Mouse (Mus musculus) liver, embryonic 15.5 days (tissue): ENCODE data around the gene Limd1. TPM values are rescaled to one million over a fixed set of nuclear protein-coding genes. Genes with fewer than 3 reads are reported as not detected.
A peak's percentile ranks its signal among the peaks of the same experiment; 100 is the strongest.

ENCODE experiments used
- ATAC-seq: fragments of 200-750 bp; cut with Nextera tagmentation; 2 replicates; pipeline ENCODE4 v1.8.0; 2017; ENCODE audit warnings: moderate number of reproducible peaks, mild to moderate bottlenecking, moderate library complexity; ENCODE audit not compliant: insufficient read depth
- H3K27ac ChIP-seq: fragments of 300-500 bp; sonication (generic); replicated peaks from 2 replicates; pipeline ENCODE4 v1.5.1; 2015; ENCODE audit warnings: mild to moderate bottlenecking, inconsistent platforms
- H3K27me3 ChIP-seq: fragments of 300-500 bp; sonication (generic); 2 replicates; pipeline ENCODE4 v1.6.1; 2015; ENCODE audit warnings: mild to moderate bottlenecking, inconsistent platforms
- H3K36me3 ChIP-seq: fragments of 300-500 bp; sonication (generic); replicated peaks from 2 replicates; pipeline ENCODE4 v1.6.1; 2015; ENCODE audit warnings: moderate library complexity, mild to moderate bottlenecking, inconsistent platforms
- H3K4me1 ChIP-seq: fragments of 300-500 bp; sonication (generic); replicated peaks from 2 replicates; pipeline ENCODE4 v1.6.1; 2015; ENCODE audit warnings: inconsistent platforms
- H3K4me2 ChIP-seq: fragments of 300-500 bp; sonication (generic); 2 replicates; pipeline ENCODE4 v1.6.1; 2015; ENCODE audit warnings: moderate library complexity, mild to moderate bottlenecking, inconsistent platforms
- H3K4me3 ChIP-seq: fragments of 300-500 bp; sonication (generic); replicated peaks from 2 replicates; pipeline ENCODE4 v1.5.1; 2015; ENCODE audit warnings: mild to moderate bottlenecking, inconsistent platforms
- H3K9ac ChIP-seq: fragments of 300-500 bp; sonication (generic); 2 replicates; pipeline ENCODE4 v1.6.1; 2015; ENCODE audit warnings: moderate library complexity, mild to moderate bottlenecking, inconsistent platforms
- H3K9me3 ChIP-seq: fragments of 300-500 bp; sonication (generic); replicated peaks from 2 replicates; pipeline ENCODE4 v1.6.1; 2016; ENCODE audit warnings: inconsistent platforms
- WGBS: fragments of 180-500 bp; shearing (Covaris S2); methylation state at CpG from one replicate; pipeline ENCODE4 v1.1.7; 2015; ENCODE audit warnings: mixed read lengths; ENCODE audit not compliant: insufficient replicate concordance; 5-methylcytosine and 5-hydroxymethylcytosine counted together
- polyA plus RNA-seq: library from polyadenylated mRNA; unstranded; fragments of >200 nt; fragmentation: Nextera tagmentation; extraction: Ambion mirVana; gene quantifications from 2 replicates; pipeline ENCODE4 v1.2.1, GENCODE M21; 2015

Limd1 gene
- polyA plus RNA-seq, 1 experiment from 2014 or later: 22.8 TPM

DNA sequence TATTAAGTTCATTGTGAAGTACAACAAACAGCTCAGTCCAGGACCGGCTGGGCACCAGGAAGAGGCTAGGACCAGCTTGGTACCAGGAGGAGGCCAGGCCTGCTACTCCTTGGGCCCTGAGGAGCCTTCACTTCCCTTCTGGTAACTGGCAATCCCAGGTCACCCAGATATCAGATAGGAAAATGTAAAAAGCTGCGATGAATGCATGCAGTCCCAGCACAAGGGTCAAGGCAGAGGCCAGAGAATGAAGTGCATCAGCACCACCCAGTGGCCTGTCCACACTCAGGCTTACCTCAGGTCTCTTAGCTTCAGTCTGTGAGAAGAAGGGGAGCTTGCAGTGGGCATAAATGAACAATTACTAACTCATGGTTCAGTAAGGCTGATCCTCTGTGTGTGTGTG, 20.9 kb upstream of the Limd1 start:
- Histone ChIP-seq H3K9me3 (peaks cover 3% of the 10 kb centered on the region; the same call in 1 of the 2 replicates), H3K27me3 (0 out of 2 replicates have a peak, but pooled peaks cover 3% of the 10 kb centered on the region), H3K4me2 (no peak overlapping the region), H3K36me3 (peaks cover 15% of the 10 kb centered on the region; the same call in 1 of the 2 replicates), H3K4me1 (no peaks in the 10 kb centered on the region), H3K4me3 (no peak overlapping the region), H3K27ac (no peak overlapping the region), H3K9ac (no peak overlapping the region)
- 55% methylated on average over 2 of the region's 2 CpGs for WGBS
- ATAC-seq: no peak

DNA sequence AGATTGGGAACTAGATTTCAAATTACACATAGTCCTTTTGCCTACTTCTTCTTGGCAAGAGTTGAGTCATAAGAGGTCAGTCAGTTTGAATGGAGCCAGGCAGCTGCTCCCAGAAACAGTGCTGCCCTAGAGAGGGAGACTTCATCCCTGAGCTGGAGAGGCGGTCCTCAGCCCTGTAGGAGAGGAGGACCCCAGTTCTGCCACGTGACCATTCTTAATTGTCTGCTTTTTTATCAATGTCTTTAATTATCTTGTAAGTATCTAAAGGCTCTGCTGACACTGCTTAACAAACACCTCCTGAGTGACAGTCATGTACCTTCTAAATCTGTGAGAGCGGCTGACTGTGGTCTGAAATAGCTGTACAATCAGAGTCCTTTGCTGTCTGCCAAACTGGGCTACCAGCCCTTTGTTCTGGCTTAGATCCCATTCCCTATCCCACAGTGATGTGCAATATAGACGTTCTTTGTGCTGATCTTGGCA, 11.3 kb upstream of the Limd1 start:
- no peak overlapping the region for H3K4me3 ChIP-seq
- no peak overlapping the region for H3K9ac ChIP-seq
- no peak for ATAC-seq
- H3K4me2 ChIP-seq: no peak overlapping the region
- 68% methylated on average over 4 of the region's 4 CpGs for WGBS
- H3K36me3 ChIP-seq: peaks cover 8% of the 10 kb centered on the region
- no peaks in the 10 kb centered on the region for H3K27me3 ChIP-seq
- H3K9me3 ChIP-seq: no peaks in the 10 kb centered on the region
- no peak overlapping the region for H3K27ac ChIP-seq
- H3K4me1 ChIP-seq: peaks cover 26% of the 10 kb centered on the region

DNA sequence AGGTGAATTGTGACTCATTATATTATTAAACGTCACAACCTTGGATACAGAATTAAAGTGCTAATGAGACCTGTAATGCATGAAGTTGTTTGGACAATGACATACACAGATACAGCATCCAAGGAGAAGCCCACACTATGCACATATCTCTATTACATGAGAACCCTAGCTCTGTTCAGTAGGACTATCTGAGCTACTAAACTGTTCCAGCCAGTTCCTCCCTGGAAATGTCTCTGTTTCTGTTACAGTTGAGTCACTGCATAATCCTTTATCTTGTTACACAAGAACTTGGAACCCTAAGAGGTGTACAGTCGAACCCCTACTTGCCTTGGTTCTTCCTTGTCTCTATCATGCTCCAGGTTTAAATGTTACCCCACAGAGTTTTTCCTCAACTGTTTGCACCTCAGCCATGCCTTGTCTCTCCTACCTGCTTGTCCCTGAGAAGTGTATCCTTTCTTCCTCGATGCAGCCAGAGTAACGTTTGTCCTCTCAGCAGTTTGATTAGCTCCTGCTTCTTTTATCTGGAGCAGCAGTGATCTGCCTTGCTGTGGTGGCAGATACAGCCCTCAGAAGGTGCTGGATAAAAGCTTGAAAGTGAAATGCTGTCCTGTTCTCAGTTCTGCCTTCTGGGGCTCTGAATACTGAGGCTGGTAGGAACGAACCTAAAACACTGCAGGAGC, 10.0 kb upstream of the Limd1 start:
- Histone ChIP-seq H3K4me3 (no peak overlapping the region), H3K4me2 (peak overlapping the region; percentile 29), H3K9ac (peak overlapping the region; percentile 10; the same call in 1 of the 2 replicates), H3K4me1 (peaks cover 28% of the 10 kb centered on the region), H3K27me3 (no peaks in the 10 kb centered on the region), H3K27ac (peak overlapping the region; percentile 60), H3K9me3 (no peaks in the 10 kb centered on the region), H3K36me3 (peaks cover 2% of the 10 kb centered on the region)
- peak; percentile 80 for ATAC-seq
- WGBS: 19% methylated on average over 5 of the region's 5 CpGs

DNA sequence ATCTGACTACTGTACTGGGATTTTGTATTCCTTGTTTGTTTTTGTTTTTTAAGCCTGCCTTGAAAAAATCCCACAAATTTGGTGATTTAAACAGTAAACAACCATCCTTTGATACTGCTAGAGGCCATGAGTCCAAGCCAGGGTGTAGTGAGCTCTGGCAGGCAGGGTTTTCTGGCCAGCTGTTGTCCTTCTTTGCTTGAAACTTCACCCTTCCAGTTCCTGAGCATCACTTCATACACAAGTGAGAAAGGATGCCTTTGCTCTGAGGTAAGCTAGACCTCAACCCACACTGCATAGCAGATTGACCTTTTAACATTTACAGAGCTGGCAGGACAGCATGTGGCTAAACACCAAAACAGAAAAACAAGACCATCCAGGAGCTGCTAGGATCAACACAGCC, 9.4 kb upstream of the Limd1 start:
- H3K4me1 ChIP-seq: peaks cover 31% of the 10 kb centered on the region
- peak overlapping the region; percentile 60 for H3K27ac ChIP-seq
- H3K4me3 ChIP-seq: no peak overlapping the region
- H3K4me2 ChIP-seq: peak overlapping the region; percentile 29
- no peak overlapping the region for H3K9ac ChIP-seq
- H3K36me3 ChIP-seq: no peaks in the 10 kb centered on the region
- H3K9me3 ChIP-seq: no peaks in the 10 kb centered on the region
- no peak for ATAC-seq
- H3K27me3 ChIP-seq: no peaks in the 10 kb centered on the region

DNA sequence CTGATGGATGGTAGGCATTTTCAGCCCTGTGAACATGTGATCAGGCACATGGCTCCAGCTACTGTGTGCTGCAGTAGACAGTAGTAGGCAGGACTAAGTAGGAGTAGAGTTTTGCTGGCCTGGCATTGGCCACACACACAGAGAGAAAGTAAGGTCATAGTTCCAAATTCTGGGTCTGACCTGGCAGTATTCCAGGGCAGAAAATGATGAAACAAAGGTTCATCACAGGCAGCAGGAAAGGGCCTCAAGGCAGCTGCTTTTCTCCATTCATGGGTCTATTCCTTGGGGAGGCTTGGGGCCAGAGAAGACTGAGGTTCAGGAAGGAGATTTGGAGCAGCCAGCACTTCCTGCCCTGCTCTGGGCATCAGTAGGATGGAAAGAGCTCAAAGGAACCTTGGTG, 5.1 kb upstream of the Limd1 start:
- no peak overlapping the region for H3K4me2 ChIP-seq
- H3K9me3 ChIP-seq: no peaks in the 10 kb centered on the region
- H3K4me3 ChIP-seq: no peak overlapping the region
- no peak overlapping the region for H3K9ac ChIP-seq
- no peaks in the 10 kb centered on the region for H3K36me3 ChIP-seq
- H3K4me1 ChIP-seq: peaks cover 37% of the 10 kb centered on the region
- H3K27me3 ChIP-seq: no peaks in the 10 kb centered on the region
- H3K27ac ChIP-seq: no peak overlapping the region
- peak; percentile 38; the same call in 1 of the 2 replicates for ATAC-seq

DNA sequence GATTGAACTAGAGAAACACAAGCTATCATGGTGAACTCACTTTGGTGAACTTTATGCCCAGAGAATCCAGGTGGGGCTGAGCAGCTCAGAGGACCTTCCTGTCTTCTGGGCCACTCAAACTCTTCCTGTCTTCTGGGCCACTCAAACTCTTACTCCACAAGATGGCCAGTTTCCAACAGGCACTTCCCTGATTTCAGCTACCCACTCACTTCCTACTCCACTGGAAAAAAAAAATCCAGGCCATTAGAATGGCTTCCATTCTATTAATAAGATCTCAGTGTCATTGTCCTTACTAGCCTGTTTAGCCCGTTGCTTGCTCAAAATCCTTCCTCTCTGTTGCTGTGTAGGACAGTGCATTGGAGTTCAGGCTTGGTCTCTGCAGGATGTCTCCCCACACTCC, 2.9 kb upstream of the Limd1 start:
- no peak overlapping the region for H3K4me2 ChIP-seq
- no peak overlapping the region for H3K27ac ChIP-seq
- peaks cover 37% of the 10 kb centered on the region for H3K4me1 ChIP-seq
- H3K27me3 ChIP-seq: no peaks in the 10 kb centered on the region
- 0 out of 2 replicates have a peak, but pooled peaks cover 2% of the 10 kb centered on the region for H3K36me3 ChIP-seq
- H3K4me3 ChIP-seq: no peak overlapping the region
- 71% methylated on average over 1 of the region's 1 CpGs for WGBS
- H3K9ac ChIP-seq: no peak overlapping the region
- H3K9me3 ChIP-seq: no peaks in the 10 kb centered on the region
- no peak for ATAC-seq

DNA sequence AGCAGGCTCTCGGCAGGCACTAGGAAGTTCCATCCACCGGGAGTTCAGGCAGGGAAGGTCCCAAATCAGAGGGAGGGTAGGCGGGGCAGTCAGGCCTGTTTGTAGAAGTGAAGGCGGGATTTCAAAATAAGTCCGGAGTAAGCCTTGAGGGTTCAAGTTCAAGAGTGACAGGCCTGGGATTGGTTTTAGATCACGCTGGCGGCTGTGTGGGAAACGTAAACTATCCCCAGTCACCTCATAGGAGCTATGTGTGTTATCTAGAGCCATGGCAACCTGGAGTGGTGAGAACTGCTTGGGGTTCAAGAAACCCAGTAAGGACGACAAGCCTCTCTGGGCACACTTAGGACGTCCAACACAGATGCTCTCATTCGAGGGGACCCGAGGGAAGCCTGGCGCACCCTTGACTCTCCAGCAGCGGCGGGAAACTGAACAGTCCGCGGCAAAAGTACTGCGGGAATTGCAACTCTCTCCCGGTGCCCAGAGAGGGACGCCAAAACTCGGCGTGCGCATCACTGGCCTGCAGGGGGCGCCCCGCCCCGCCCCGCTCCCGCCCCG, 398 bp upstream of the Limd1 start:
- H3K9me3 ChIP-seq: no peaks in the 10 kb centered on the region
- H3K36me3 ChIP-seq: peaks cover 25% of the 10 kb centered on the region
- no peaks in the 10 kb centered on the region for H3K27me3 ChIP-seq
- 2% methylated on average over 29 of the region's 29 CpGs for WGBS
- peaks cover 63% of the 10 kb centered on the region for H3K4me1 ChIP-seq
- peak overlapping the region; percentile 94 for H3K4me2 ChIP-seq
- peak; percentile 42 for ATAC-seq
- peak overlapping the region; percentile 59 for H3K27ac ChIP-seq
- peak overlapping the region; percentile 32; the same call in 1 of the 2 replicates for H3K9ac ChIP-seq
- peak overlapping the region; percentile 84 for H3K4me3 ChIP-seq

DNA sequence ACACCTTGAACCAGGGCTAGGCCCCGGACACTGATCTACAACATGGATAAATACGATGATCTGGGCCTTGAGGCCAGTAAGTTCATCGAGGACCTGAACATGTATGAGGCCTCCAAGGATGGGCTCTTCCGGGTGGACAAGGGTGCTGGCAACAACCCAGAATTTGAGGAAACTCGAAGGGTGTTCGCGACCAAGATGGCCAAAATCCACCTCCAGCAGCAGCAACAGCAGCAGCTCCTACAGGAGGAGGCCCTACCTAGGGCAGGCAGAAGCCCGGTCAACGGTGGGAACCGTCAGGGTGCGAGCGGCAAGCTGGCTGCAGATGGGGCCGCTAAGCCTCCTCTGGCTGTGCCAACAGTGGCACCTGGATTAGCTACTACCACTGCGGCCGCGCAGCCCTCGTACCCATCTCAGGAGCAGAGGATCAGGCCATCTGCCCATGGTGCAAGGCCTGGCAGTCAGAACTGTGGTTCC, 727 bp downstream of the Limd1 start:
- Histone ChIP-seq H3K9ac (peak overlapping the region; percentile 81), H3K36me3 (peaks cover 36% of the 10 kb centered on the region), H3K27me3 (no peaks in the 10 kb centered on the region), H3K4me2 (peak overlapping the region; percentile 94), H3K9me3 (no peaks in the 10 kb centered on the region), H3K4me3 (peak overlapping the region; percentile 84), H3K27ac (peak overlapping the region; percentile 88), H3K4me1 (peaks cover 69% of the 10 kb centered on the region)
- 23% methylated on average over 17 of the region's 17 CpGs for WGBS
- peak; percentile 3 for ATAC-seq

DNA sequence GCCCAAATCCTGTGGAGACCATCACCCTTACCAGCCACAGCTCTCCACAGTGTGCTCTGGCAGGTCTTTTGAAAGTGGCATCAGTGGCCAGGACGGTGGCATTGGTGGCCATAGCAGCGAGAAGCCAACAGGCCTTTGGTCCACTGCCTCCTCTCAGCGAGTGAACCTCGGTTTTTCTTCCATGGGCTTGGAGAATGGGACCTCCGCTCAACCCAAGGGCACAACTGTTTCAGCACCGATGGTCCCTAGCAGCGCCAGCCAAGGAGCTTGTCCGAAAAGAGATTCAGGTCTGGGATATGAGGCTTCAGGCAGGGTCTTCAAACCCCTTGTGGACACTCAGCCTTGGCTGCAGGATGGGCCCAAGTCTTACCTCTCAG, 1.4 kb downstream of the Limd1 start:
- peaks cover 75% of the 10 kb centered on the region for H3K4me1 ChIP-seq
- ATAC-seq: no peak
- H3K27ac ChIP-seq: peak overlapping the region; percentile 88

DNA sequence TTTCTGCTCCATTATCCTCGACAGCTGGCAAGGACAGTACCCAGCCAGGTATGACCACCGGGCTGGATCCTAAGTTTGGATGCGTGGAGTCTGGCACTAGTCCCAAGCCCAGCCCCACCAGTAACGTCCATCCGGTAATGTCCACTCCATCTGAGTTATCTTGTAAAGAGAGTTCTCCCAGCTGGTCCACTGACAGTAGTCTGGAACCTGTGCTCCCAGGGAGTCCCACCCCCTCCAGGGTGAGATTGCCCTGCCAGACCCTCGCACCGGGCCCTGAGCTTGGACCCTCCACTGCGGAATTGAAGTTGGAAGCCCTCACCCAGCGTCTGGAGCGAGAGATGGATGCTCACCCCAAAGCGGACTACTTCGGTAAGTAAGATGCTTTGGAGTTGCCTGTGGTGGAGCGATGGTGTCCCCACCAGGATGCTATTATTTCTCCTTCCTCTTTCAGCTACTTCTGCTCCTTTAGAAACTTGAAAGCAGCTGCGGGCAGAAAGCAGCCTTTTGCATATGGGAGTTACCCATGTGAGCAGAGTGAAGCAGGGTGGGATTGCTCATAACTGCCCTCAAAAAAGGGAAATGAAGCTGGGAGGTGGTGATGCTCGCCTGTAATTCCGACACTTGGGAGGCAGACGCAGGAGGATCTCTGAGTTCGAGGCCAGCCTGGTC, 1.9 kb downstream of the Limd1 start:
- no peak for ATAC-seq
- H3K9me3 ChIP-seq: no peaks in the 10 kb centered on the region
- no peaks in the 10 kb centered on the region for H3K27me3 ChIP-seq
- peaks cover 47% of the 10 kb centered on the region for H3K36me3 ChIP-seq
- peak overlapping the region; percentile 88 for H3K27ac ChIP-seq
- H3K4me1 ChIP-seq: peaks cover 79% of the 10 kb centered on the region
- 60% methylated on average over 18 of the region's 18 CpGs for WGBS
- peak overlapping the region; percentile 84 for H3K4me3 ChIP-seq
- peak overlapping the region; percentile 94 for H3K4me2 ChIP-seq
- H3K9ac ChIP-seq: peak overlapping the region; percentile 81

More for the DNA sequence above, 1.4 kb downstream of the Limd1 start:
- Histone ChIP-seq H3K36me3 (peaks cover 43% of the 10 kb centered on the region), H3K4me2 (peak overlapping the region; percentile 94), H3K4me3 (peak overlapping the region; percentile 84), H3K27me3 (no peaks in the 10 kb centered on the region), H3K9ac (peak overlapping the region; percentile 81), H3K9me3 (no peaks in the 10 kb centered on the region)
- WGBS: 79% methylated on average over 8 of the region's 8 CpGs

DNA sequence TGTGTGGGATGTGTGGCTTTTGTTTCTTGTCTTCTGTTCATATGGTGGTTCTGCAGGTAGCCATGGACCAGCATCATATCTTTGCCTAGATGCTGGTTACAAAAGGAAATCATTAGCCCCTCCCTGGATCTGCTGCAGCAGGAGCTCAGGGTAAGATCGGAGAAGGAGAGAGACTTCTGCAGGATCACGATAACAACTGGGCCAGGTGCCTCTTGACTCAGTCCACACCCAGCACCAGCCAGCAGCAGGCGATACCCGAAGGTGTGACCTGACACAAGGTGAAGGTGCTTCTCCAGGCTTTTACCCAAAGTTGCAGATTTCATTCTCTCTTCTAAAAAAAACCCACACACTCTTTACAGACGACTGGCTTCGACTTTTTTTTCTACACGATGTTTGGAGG, 2.6 kb downstream of the Limd1 start:
- H3K4me3 ChIP-seq: peak overlapping the region; percentile 84
- H3K36me3 ChIP-seq: peaks cover 54% of the 10 kb centered on the region
- peak overlapping the region; percentile 88 for H3K27ac ChIP-seq
- peak; percentile 85 for ATAC-seq
- peak overlapping the region; percentile 81 for H3K9ac ChIP-seq
- H3K4me2 ChIP-seq: peak overlapping the region; percentile 94
- peaks cover 87% of the 10 kb centered on the region for H3K4me1 ChIP-seq
- WGBS: 29% methylated on average over 7 of the region's 7 CpGs
- H3K27me3 ChIP-seq: no peaks in the 10 kb centered on the region
- no peaks in the 10 kb centered on the region for H3K9me3 ChIP-seq
